Mouse (Mus musculus) hindbrain, embryonic 11.5 days (tissue): ENCODE measurements around the gene Treml4. TPM values are rescaled to one million over a fixed set of nuclear protein-coding genes. Genes with fewer than 3 reads are reported as not detected.

Experiments used
- polyA plus RNA-seq: library from polyadenylated mRNA; unstranded; fragments of >200 nt; fragmentation: Nextera tagmentation; extraction: Ambion mirVana; gene quantifications from 2 replicates; pipeline ENCODE4 v1.2.1, GENCODE M21; 2014

Gene Treml4
- polyA plus RNA-seq, 1 experiment from 2014 or later = 0.34 TPM

Other genes with a start within 250 kb of the Treml4 start
- not detected in 2 replicates for gene 1700122O11Rik, start 226.0 kb upstream of the Treml4 start, polyA plus RNA-seq
- gene 1700067P10Rik, start 175.0 kb upstream of the Treml4 start, polyA plus RNA-seq = not detected in 2 replicates
- gene 9830107B12Rik, start 118.0 kb upstream of the Treml4 start, polyA plus RNA-seq = not detected in 2 replicates
- gene A530064D06Rik, start 97.0 kb upstream of the Treml4 start, polyA plus RNA-seq = not detected in 2 replicates
- gene Trem1, start 31.5 kb upstream of the Treml4 start, polyA plus RNA-seq = 0.10 TPM in 1 of 2 replicates, not detected in the other
- gene Trem3, start 16.5 kb upstream of the Treml4 start, polyA plus RNA-seq = not detected in 2 replicates
- 0.08 and 0.09 TPM in 2 replicates for gene Treml2, start 35.2 kb downstream of the Treml4 start, polyA plus RNA-seq
- gene B430306N03Rik, start 51.8 kb downstream of the Treml4 start, polyA plus RNA-seq = 0.04 TPM in 1 of 2 replicates, not detected in the other
- gene Trem2, start 82.1 kb downstream of the Treml4 start, polyA plus RNA-seq = 3.0 and 3.6 TPM in 2 replicates
- gene Treml1, start 95.6 kb downstream of the Treml4 start, polyA plus RNA-seq = 2.2 and 3.1 TPM in 2 replicates
- gene Nfya, start 145.6 kb downstream of the Treml4 start, polyA plus RNA-seq = 19.9 and 26.9 TPM in 2 replicates
- 75.0 and 79.0 TPM in 2 replicates for gene Oard1, start 145.7 kb downstream of the Treml4 start, polyA plus RNA-seq
- gene Apobec2, start 168.6 kb downstream of the Treml4 start, polyA plus RNA-seq = 1.6 and 1.7 TPM in 2 replicates
- gene Tspo2, start 187.2 kb downstream of the Treml4 start, polyA plus RNA-seq = 0.06 and 0.39 TPM in 2 replicates
- 0.11 and 0.15 TPM in 2 replicates for gene Unc5cl, start 190.6 kb downstream of the Treml4 start, polyA plus RNA-seq